Mouse (Mus musculus) small intestine, adult 2 months (tissue): ENCODE results near the gene Rln1.

Experiments
- CTCF ChIP-seq: fragments of 200-500 bp; IDR thresholded peaks from 2 replicates; pipeline ENCODE4 v1.5.1; 2012; ENCODE audit warnings: low read depth, mild to moderate bottlenecking, control low read depth, inconsistent platforms, low read length, moderate library complexity, mixed read lengths; ENCODE audit not compliant: insufficient replicate concordance, insufficient read length; ENCODE audit errors: extremely low read depth
- POLR2A ChIP-seq: fragments of 200-500 bp; IDR thresholded peaks from 2 replicates; pipeline ENCODE4 v1.6.1; 2012; ENCODE audit warnings: low read depth, mild to moderate bottlenecking, control low read depth, inconsistent platforms, low read length, moderate library complexity

GRCm38 (mm10) chr19:29345636-29346035 lies 11.2 kb upstream of the Rln1 start:
- TF ChIP-seq POLR2A (no peak), CTCF (no peak)
